Mouse (Mus musculus) midbrain, embryonic 14.5 days (tissue): ENCODE data around the gene Casp6. TPM values are rescaled to one million over a fixed set of nuclear protein-coding genes. Genes with fewer than 3 reads are reported as not detected.

Experiments
- ATAC-seq: fragments of 200-750 bp; cut with Nextera tagmentation; 2 replicates; pipeline ENCODE4 v1.8.0; 2017; ENCODE audit warnings: moderate number of reproducible peaks, moderate library complexity; ENCODE audit not compliant: low FRiP score, low TSS enrichment
- DNase-seq: peaks from one replicate; pipeline ENCODE4 v3.0.0-alpha.2; 2015
- H3K27ac ChIP-seq: fragments of 300-500 bp; sonication (generic); replicated peaks from 2 replicates; pipeline ENCODE4 v1.5.1; 2014; ENCODE audit warnings: mild to moderate bottlenecking, low read depth, low read length, moderate library complexity
- H3K27me3 ChIP-seq: fragments of 300-500 bp; sonication (generic); 2 replicates; pipeline ENCODE4 v1.6.1; 2014; ENCODE audit warnings: low read length, control low read depth, mixed read lengths; ENCODE audit not compliant: control insufficient read depth, insufficient read depth
- H3K36me3 ChIP-seq: fragments of 300-500 bp; sonication (generic); 2 replicates; pipeline ENCODE4 v1.6.1; 2014; ENCODE audit warnings: low read length, control low read depth; ENCODE audit not compliant: control insufficient read depth, insufficient read depth
- H3K4me1 ChIP-seq: fragments of 300-500 bp; sonication (generic); 2 replicates; pipeline ENCODE4 v1.6.1; 2014; ENCODE audit warnings: mild to moderate bottlenecking, antibody characterized with exemption, low read length, control low read depth; ENCODE audit not compliant: control insufficient read depth, insufficient read depth
- H3K4me2 ChIP-seq: fragments of 300-500 bp; sonication (generic); 2 replicates; pipeline ENCODE4 v1.6.1; 2014; ENCODE audit warnings: mild to moderate bottlenecking, low read length, moderate library complexity
- H3K4me3 ChIP-seq: fragments of 300-500 bp; sonication (generic); replicated peaks from 2 replicates; pipeline ENCODE4 v1.5.1; 2014; ENCODE audit warnings: low read depth, low read length
- H3K9ac ChIP-seq: fragments of 300-500 bp; sonication (generic); replicated peaks from 2 replicates; pipeline ENCODE4 v1.6.1; 2014; ENCODE audit warnings: mild to moderate bottlenecking, low read length, moderate library complexity
- H3K9me3 ChIP-seq: fragments of 300-500 bp; sonication (generic); 2 replicates; pipeline ENCODE4 v1.6.1; 2016; ENCODE audit warnings: low read length, control low read depth, mixed read lengths; ENCODE audit not compliant: control insufficient read depth
- WGBS: fragments of 180-500 bp; shearing (Covaris S2); extraction: QIAGEN DNeasy Blood & Tissue Kit; methylation state at CpG from one replicate; pipeline ENCODE4 v1.1.7; 2014; 5-methylcytosine and 5-hydroxymethylcytosine counted together
- polyA plus RNA-seq: library from polyadenylated mRNA; unstranded; fragments of >200 nt; fragmentation: Nextera tagmentation; extraction: Ambion mirVana; gene quantifications from 2 replicates; pipeline ENCODE4 v1.2.1, GENCODE M21; 2014

The Casp6 gene
- polyA plus RNA-seq, 1 experiment from 2014 or later: 24.4 TPM

GRCm38 (mm10) chr3:129953296-129953695, 52.1 kb downstream of the Casp6 start:
- Histone ChIP-seq H3K9me3 (no peaks in the 10 kb centered on the region), H3K9ac (no peak overlapping the region), H3K4me2 (no peak overlapping the region), H3K27me3 (no peaks in the 10 kb centered on the region), H3K4me3 (no peak overlapping the region), H3K4me1 (no peaks in the 10 kb centered on the region), H3K27ac (no peak overlapping the region), H3K36me3 (no peaks in the 10 kb centered on the region)
- 91% methylated on average over 4 of the region's 4 CpGs for WGBS
- no peak for ATAC-seq
- no peak for DNase-seq

GRCm38 (mm10) chr3:129962533-129962932, 61.3 kb downstream of the Casp6 start:
- WGBS: 76% methylated on average over 8 of the region's 8 CpGs
- no peak for DNase-seq

More at GRCm38 (mm10) chr3:129962533-129962932, 61.3 kb downstream of the Casp6 start:
- H3K4me1 ChIP-seq: no peaks in the 10 kb centered on the region
- H3K27ac ChIP-seq: no peak overlapping the region
- H3K9ac ChIP-seq: no peak overlapping the region
- H3K4me2 ChIP-seq: no peak overlapping the region
- no peaks in the 10 kb centered on the region for H3K9me3 ChIP-seq
- ATAC-seq: no peak
- H3K27me3 ChIP-seq: no peaks in the 10 kb centered on the region
- no peak overlapping the region for H3K4me3 ChIP-seq
- no peaks in the 10 kb centered on the region for H3K36me3 ChIP-seq

Other genes starting within 250 kb of the Casp6 start
- 1.8 TPM in 2 replicates for gene Egf, start 146.1 kb upstream of the Casp6 start, polyA plus RNA-seq
- not detected in 2 replicates for gene Lrit3, start 97.4 kb upstream of the Casp6 start, polyA plus RNA-seq
- 0.14 and 0.19 TPM in 2 replicates for gene Rrh, start 78.8 kb upstream of the Casp6 start, polyA plus RNA-seq
- gene Gar1, start 70.0 kb upstream of the Casp6 start, polyA plus RNA-seq: 16.8 and 21.9 TPM in 2 replicates
- gene Cfi, start 65.5 kb upstream of the Casp6 start, polyA plus RNA-seq: 0.39 and 0.92 TPM in 2 replicates
- gene Pla2g12a, start 22.8 kb upstream of the Casp6 start, polyA plus RNA-seq: 36.7 and 43.5 TPM in 2 replicates
- gene Mcub, start 68.8 kb downstream of the Casp6 start, polyA plus RNA-seq: 2.6 and 5.6 TPM in 2 replicates
- gene Sec24b, start 160.1 kb downstream of the Casp6 start, polyA plus RNA-seq: 30.6 and 36.3 TPM in 2 replicates
- 15.4 and 17.1 TPM in 2 replicates for gene Col25a1, start 230.1 kb downstream of the Casp6 start, polyA plus RNA-seq